Mouse (Mus musculus) neutrophil, adult 5-6 weeks (primary cell): ENCODE results near the gene Bag1. TPM values are rescaled to one million over a fixed set of nuclear protein-coding genes. Genes with fewer than 3 reads are reported as not detected.

Experiments used
- ATAC-seq: fragments of 151-379, 151-347 bp; 2 replicates; pipeline ENCODE4 v1.8.0; 2017; ENCODE audit warnings: mild to moderate bottlenecking, moderate TSS enrichment; ENCODE audit not compliant: insufficient number of reproducible peaks, poor library complexity, low FRiP score, severe bottlenecking; ENCODE audit errors: extremely low read depth
- total RNA-seq: library from RNA; stranded (forward); fragments of 200-1000 nt; gene quantifications from 2 replicates; pipeline ENCODE4 v1.2.3, GENCODE M21; 2017

Bag1 gene
- 134 and 143 TPM in 2 replicates for total RNA-seq

GRCm38 (mm10) chr4:40948160-40948708 lies at the start of gene Bag1, which contains the start of gene Chmp5:
Gene Bag1, minus strand, starts transcription at chr4:40948294.
Gene Chmp5, plus strand, starts transcription at chr4:40948407.
- peak; percentile 97 for ATAC-seq

DNA sequence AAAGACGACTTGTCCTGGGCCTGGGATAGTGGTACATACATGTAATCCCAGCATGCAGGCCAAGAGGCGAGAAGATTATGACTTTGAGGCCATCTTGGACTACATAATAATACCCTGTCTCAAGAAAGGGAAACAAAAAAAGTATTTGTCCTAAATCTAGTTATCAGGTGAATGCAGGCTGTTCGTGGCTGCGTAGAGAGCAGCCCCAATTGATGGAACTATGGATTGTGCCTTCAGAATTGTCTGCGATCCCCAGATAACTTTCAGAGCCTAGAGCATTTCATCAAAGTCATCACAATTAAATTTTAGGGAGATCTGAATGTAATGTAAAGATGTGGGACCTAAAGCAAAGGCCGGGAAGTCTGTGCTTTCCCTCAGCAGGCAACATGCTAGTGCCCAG lies 48.2 kb upstream of the Bag1 start:
- ATAC-seq = no peak

GRCm38 (mm10) chr4:40989633-40990032 lies 41.5 kb upstream of the Bag1 start:
- ATAC-seq = no peak

GRCm38 (mm10) chr4:40983686-40984085 lies 35.6 kb upstream of the Bag1 start:
- ATAC-seq = no peak

- ATAC-seq = no peak
Measured at GRCm38 (mm10) chr4:40982486-40982885, 34.4 kb upstream of the Bag1 start.

DNA sequence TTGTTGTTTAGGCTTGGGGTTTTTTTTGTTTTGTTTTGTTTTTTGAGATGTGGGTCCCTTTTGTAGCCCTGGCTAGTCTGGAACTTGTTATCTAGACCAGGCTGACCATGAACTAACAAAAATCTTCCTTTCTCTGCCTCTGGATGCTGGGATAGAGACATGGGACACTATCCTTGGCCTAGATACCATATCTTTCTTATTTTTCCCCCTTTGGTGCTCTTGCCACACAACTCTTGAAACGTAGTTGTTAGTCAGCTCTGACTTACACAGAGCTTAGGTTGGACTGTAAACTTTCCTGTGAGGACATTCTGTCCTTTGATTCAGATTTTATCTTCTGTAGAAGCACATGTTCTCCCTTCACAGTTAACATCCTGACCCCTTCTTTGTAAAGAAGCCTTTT lies 31.3 kb upstream of the Bag1 start:
- ATAC-seq = no peak

DNA sequence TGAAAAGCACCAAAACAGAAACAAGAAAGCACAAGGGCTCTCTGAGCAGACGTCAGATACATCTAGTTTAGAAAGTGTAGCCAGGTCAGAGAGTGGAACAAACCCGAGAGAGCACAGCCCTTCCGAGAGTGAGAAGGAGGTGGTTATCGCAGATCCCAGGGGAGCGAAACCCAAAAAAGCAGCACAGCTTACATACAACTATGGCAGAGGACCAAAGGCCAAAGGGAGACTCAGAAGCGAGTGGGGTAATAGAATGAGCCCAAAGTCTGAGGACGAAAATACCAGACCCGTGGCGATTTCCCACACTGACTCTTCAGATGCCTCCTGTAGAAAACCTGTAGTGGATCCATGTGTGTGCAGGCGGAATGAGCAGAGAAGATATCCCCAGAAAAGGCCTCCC lies 28.6 kb upstream of the Bag1 start:
- ATAC-seq = no peak

DNA sequence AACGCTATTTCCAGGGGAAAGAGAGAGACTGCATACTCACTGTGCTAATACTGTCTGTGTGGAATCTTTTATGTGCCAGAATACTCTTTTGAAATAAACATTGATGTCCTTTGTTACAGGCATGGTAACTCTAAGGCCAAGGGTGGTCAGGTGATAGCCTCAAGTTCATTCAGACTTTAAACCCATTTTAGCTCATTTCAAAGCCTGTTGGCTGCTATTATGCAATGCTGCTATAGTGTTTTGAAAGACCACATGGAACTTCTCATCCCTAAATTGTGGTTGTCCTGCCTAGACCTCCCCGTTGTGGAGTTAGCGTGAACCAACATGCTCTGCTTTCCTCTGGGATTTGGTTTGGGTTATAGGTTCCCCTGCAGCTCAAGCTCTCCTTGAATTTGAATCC lies 27.6 kb upstream of the Bag1 start:
- no peak for ATAC-seq

DNA sequence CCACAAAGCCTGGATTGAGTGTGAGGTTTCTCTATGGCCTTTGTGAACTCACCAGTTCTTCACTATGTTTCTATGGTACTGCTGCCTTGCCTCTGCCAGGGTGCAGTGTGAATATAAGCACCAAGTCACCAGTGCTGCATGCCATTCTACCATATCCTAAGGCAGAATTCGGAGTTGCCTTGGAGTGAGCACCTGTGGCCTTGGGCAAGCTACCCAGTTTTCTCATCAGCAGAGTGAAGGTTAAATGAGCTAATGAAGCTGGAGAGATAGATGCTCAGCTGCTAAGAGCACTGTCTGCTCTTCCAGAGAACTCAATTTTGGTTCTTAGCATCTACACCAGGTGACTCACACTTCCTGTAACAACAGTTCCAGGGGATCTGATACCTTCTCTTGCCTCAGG lies 25.9 kb upstream of the Bag1 start:
- ATAC-seq = no peak

DNA sequence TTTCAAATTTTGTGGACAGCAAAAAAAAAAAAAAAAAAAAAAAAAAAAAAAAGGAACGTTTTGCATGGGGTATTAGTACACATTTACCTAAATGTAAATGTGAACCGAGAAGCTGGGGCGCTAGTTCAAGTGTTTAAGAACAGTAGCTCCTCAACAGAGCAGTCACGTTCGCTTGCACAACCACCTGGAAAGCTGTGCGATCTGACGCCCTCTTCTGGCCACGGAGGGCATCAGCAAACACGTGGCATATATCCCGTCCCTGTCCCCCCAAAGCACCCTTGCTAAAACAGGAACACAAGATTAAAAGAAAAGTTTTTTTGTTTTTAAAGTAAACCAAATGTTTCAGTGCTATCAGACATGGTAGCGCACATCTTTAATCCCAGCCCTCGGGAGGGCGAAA lies 23.6 kb upstream of the Bag1 start:
- 0 out of 2 replicates have a peak, but pooled peaks have one; percentile 17 for ATAC-seq

- peak; percentile 93 for ATAC-seq
Measured at GRCm38 (mm10) chr4:40970842-40971701, 23.0 kb upstream of the Bag1 start, which contains the start of gene Nfx1. Gene Nfx1, plus strand, starts transcription at chr4:40970906.

DNA sequence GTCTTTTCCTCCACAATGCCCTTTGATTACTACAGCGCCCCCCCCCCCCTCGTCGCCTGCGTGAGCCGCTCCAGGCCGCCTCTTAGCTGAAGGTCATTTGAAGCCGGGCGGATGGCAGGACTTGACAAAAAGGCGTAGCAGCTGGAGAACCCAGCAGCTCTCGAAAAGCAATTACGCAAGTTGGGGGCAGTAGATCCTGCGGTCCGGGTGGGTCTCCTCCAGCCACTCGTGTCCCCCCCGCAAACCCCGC lies 22.4 kb upstream of the Bag1 start:
- ATAC-seq = peak; percentile 2; the same call in 1 of the 2 replicates

DNA sequence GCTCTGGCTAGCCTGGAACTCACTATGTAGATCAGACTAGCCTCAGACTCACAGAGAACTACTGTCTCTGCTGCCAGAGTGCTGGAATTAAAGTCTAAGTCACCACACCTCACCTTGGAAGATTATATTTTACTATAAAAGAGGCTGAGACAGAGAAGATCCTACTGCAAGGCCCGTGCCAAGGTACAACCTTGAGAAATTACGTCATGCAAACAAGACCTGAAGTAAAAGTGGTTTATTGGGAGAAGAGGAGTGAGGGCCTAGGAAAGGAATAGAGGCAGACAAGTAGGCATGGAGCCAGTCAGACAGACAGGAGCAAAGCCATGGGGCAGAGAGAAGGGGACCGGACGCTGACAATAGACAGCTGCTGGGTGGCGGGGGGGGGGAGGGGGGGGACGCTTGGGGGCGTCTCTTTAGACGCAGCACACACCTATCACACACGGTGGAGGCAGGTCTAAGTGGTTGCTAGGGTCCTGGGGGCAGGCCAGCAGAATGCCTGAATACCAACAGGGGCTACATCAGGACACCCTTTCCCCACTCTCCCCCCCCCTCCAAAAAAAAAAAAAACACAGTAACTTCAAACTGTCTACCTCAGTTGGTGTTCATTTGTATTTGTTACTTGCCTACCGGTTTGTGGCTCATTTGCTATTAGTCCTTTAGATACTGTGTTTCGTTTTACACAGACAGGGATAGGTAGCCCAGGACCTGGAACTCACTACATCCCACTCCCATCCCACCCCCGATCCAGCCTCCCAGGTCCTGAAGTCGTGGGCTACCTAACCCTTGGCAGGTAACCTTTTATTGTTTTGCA lies 21.9 kb upstream of the Bag1 start:
- no peak for ATAC-seq

GRCm38 (mm10) chr4:40969161-40969560 lies 21.1 kb upstream of the Bag1 start:
- ATAC-seq = no peak

GRCm38 (mm10) chr4:40963536-40963935 lies 15.4 kb upstream of the Bag1 start:
- ATAC-seq = no peak

GRCm38 (mm10) chr4:40955942-40956341 lies 7.8 kb upstream of the Bag1 start:
- no peak for ATAC-seq

- peak; percentile 56; the same call in 1 of the 2 replicates for ATAC-seq
Measured at GRCm38 (mm10) chr4:40953521-40953920, 5.4 kb upstream of the Bag1 start.

GRCm38 (mm10) chr4:40947565-40948159 lies 432 bp downstream of the Bag1 start:
- ATAC-seq = peak; percentile 4; the same call in 1 of the 2 replicates

GRCm38 (mm10) chr4:40946516-40947121 lies 1.5 kb downstream of the Bag1 start:
- no peak for ATAC-seq
